Mouse (Mus musculus): ENCODE measurements around the gene Ybx1. TPM values are rescaled to one million over a fixed set of nuclear protein-coding genes. Genes with fewer than 3 reads are reported as not detected.
"Not testable (repeated sequence)": the region's sequence is repeated elsewhere in the genome, so short reads cannot be mapped to it uniquely, and the experiment has no call there.

The Ybx1 gene
- polyA plus RNA-seq, 1 experiment, result 867 TPM

DNA sequence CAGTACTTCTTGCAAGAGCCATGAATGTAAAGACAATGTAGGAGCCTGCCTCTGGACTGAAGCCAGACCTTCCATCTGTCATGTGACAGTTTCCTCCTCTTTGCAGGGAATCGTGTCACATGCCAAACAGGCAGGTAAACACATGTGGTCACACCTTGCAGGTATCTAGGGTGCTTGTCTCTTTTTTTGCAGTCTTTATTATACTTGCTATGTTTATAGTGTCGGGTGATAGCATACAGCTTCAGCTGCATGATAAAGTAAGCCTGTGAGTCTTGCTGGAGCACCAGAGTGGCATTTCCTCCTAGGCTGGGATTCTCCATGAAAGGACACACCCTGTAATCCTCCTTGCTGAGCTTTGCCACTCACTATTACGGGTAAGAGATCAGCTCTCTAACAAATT, 7.4 kb upstream of the Ybx1 start:
- Histone ChIP-seq H3K4me1 (ENCODE audit: control insufficient read depth, insufficient read depth, low read length) (no peaks in the 10 kb centered on the region), H3K27ac (ENCODE audit: insufficient read depth, low read length) (no peak overlapping the region), H3K4me3 (ENCODE audit: insufficient read depth, low read length) (no peak overlapping the region)
- no peak for TF ChIP-seq POLR2A (IDR thresholded peaks at IDR 0.05; ENCODE audit: low read depth, low read length)
- TF ChIP-seq CTCF (IDR thresholded peaks at IDR 0.05; ENCODE audit: borderline replicate concordance, insufficient read depth, low read length), result no peak

DNA sequence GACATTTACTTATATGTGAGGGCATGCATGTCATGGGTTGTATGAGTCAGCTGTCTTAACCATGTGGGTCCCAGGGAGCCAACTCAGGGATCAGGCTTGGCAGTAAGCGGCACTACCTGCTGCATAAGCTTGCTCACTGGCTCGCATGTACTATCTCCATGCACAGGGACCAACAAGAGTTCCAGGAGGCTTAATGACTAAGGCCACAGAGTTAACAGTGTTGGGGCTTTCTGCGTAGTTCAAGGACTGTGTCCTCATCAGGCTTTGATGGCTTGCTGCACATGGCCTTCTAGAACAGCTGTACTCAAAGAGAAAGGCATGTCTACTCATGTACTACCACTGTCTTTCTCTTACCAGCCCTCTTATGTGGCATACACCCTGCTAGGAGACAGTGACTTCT, 6.4 kb upstream of the Ybx1 start:
- Histone ChIP-seq H3K27ac (ENCODE audit: insufficient read depth, low read length) (no peak overlapping the region), H3K4me3 (ENCODE audit: insufficient read depth, low read length) (no peak overlapping the region), H3K4me1 (ENCODE audit: control insufficient read depth, insufficient read depth, low read length) (no peaks in the 10 kb centered on the region)
- TF ChIP-seq POLR2A (IDR thresholded peaks at IDR 0.05; ENCODE audit: low read depth, low read length) (no peak), CTCF (IDR thresholded peaks at IDR 0.05; ENCODE audit: borderline replicate concordance, insufficient read depth, low read length) (no peak)

DNA sequence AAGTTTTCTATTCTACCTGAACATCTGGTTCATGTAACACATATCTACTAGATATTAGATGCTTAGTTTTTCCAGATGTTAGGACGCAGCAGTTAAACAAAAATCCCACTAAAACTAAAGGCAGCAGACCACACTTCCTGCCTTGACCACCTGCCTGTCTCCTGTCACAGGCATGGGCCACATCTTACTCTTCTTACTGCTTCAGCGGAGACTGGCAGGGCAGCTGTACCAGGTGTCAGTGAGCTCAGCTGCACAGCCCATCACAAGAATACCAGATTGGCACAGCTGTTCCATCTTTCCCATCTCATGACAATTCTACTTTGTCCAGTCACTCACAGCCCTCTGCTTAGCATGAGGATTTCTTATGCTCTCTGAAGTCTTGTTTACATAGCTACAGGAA, 3.0 kb upstream of the Ybx1 start:
- no peak for TF ChIP-seq POLR2A (IDR thresholded peaks at IDR 0.05; ENCODE audit: low read depth, low read length)
- no peak for TF ChIP-seq CTCF (IDR thresholded peaks at IDR 0.05; ENCODE audit: borderline replicate concordance, insufficient read depth, low read length)
- H3K4me1 ChIP-seq (ENCODE audit: control insufficient read depth, insufficient read depth, low read length), result peaks cover 3% of the 10 kb centered on the region; the same call in 1 of the 2 replicates
- H3K27ac ChIP-seq (ENCODE audit: insufficient read depth, low read length), result no peak overlapping the region
- H3K4me3 ChIP-seq (ENCODE audit: insufficient read depth, low read length), result no peak overlapping the region

DNA sequence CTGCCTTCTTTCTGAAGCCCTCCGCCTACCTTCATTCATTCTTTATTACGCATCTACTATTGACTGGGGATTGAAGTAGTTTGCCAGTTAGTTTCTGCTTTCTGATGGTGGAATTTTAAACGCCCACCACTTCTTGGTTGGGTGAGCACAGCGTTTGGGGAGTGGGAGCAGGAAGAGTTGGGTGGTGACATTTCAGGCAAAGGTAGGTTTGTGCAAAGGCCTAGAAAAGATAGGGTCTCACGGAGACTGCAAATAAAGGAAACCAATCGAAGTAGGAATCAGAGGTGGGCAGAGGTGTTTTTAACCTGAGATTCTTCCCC, 690 bp upstream of the Ybx1 start:
- H3K4me1 ChIP-seq (ENCODE audit: control insufficient read depth, insufficient read depth, low read length), result peaks cover 3% of the 10 kb centered on the region; the same call in 1 of the 2 replicates
- peak overlapping the region; percentile 90 for H3K27ac ChIP-seq (ENCODE audit: insufficient read depth, low read length)
- no peak for TF ChIP-seq CTCF (IDR thresholded peaks at IDR 0.05; ENCODE audit: borderline replicate concordance, insufficient read depth, low read length)
- TF ChIP-seq POLR2A (IDR thresholded peaks at IDR 0.05; ENCODE audit: low read depth, low read length), result no peak
- H3K4me3 ChIP-seq (ENCODE audit: insufficient read depth, low read length), result peak overlapping the region; percentile 71

GRCm38 (mm10) chr4:119293574-119294258, 688 bp downstream of the Ybx1 start:
- Histone ChIP-seq H3K27ac (ENCODE audit: insufficient read depth, low read length) (peak overlapping the region; percentile 30), H3K4me3 (ENCODE audit: insufficient read depth, low read length) (peak overlapping the region; percentile 96), H3K4me1 (ENCODE audit: control insufficient read depth, insufficient read depth, low read length) (peaks cover 3% of the 10 kb centered on the region; the same call in 1 of the 2 replicates)
- TF ChIP-seq POLR2A (IDR thresholded peaks at IDR 0.05; ENCODE audit: low read depth, low read length) (no peak), CTCF (IDR thresholded peaks at IDR 0.05; ENCODE audit: borderline replicate concordance, insufficient read depth, low read length) (no peak)

GRCm38 (mm10) chr4:119292771-119293573, 1.4 kb downstream of the Ybx1 start:
- TF ChIP-seq POLR2A (IDR thresholded peaks at IDR 0.05; ENCODE audit: low read depth, low read length), result no peak
- TF ChIP-seq CTCF (IDR thresholded peaks at IDR 0.05; ENCODE audit: borderline replicate concordance, insufficient read depth, low read length), result no peak
- H3K27ac ChIP-seq (ENCODE audit: insufficient read depth, low read length), result peak overlapping the region; percentile 30
- peak overlapping the region; percentile 96 for H3K4me3 ChIP-seq (ENCODE audit: insufficient read depth, low read length)

DNA sequence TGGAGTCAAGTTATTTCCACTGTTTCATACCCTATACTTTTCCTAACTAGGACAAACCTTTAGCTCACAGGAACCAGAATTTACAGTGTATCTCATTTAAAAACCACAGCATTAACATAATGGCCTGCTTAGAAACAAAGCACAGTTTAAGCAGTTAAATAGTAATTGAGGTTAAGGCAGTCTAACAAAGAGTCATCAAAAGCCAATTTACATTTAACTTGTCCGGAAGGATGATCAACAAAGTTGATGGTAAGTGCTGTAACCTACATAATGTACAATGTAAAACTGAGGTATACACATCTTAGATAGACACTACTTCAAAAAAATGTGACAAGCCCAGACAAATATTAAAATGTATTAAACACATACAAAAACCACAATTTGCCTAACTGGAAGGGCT, 2.5 kb downstream of the Ybx1 start:
- Histone ChIP-seq H3K4me3 (ENCODE audit: insufficient read depth, low read length) (peak overlapping the region; percentile 96), H3K4me1 (ENCODE audit: control insufficient read depth, insufficient read depth, low read length) (peaks cover 8% of the 10 kb centered on the region; the same call in 1 of the 2 replicates), H3K27ac (ENCODE audit: insufficient read depth, low read length) (no peak overlapping the region)
- TF ChIP-seq POLR2A (IDR thresholded peaks at IDR 0.05; ENCODE audit: low read depth, low read length), result no peak
- no peak for TF ChIP-seq CTCF (IDR thresholded peaks at IDR 0.05; ENCODE audit: borderline replicate concordance, insufficient read depth, low read length)

More at GRCm38 (mm10) chr4:119292771-119293573, 1.4 kb downstream of the Ybx1 start:
- peaks cover 4% of the 10 kb centered on the region; the same call in 1 of the 2 replicates for H3K4me1 ChIP-seq (ENCODE audit: control insufficient read depth, insufficient read depth, low read length)

DNA sequence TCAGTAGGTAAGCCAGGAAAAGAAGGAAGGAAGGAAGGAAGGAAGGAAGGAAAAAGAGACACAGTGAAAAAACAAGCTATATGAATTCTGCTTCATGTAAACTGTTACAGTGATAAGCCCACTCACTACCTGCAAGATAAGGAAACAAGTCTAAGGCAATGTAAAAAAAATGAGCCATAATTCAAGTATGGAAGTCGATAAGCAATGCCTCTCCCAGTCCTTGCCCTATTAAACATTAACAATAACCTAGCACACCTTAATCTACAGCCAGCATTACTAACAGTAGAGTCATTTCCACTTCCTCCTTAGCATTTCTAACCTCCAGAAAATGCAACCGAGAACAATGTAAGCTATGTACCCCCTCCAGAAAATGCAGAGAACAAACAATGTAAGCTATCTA, 9.1 kb downstream of the Ybx1 start:
- no peak overlapping the region for H3K27ac ChIP-seq (ENCODE audit: insufficient read depth, low read length)
- peaks cover 4% of the 10 kb centered on the region; the same call in 1 of the 2 replicates for H3K4me1 ChIP-seq (ENCODE audit: control insufficient read depth, insufficient read depth, low read length)
- no peak overlapping the region for H3K4me3 ChIP-seq (ENCODE audit: insufficient read depth, low read length)
- TF ChIP-seq CTCF (IDR thresholded peaks at IDR 0.05; ENCODE audit: borderline replicate concordance, insufficient read depth, low read length) (no peak), POLR2A (IDR thresholded peaks at IDR 0.05; ENCODE audit: low read depth, low read length) (no peak)

- TF ChIP-seq POLR2A (IDR thresholded peaks at IDR 0.05; ENCODE audit: low read depth, low read length) (no peak), CTCF (IDR thresholded peaks at IDR 0.05; ENCODE audit: borderline replicate concordance, insufficient read depth, low read length) (no peak)
- H3K27ac ChIP-seq (ENCODE audit: insufficient read depth, low read length), result no peak overlapping the region
- peaks cover 4% of the 10 kb centered on the region; the same call in 1 of the 2 replicates for H3K4me1 ChIP-seq (ENCODE audit: control insufficient read depth, insufficient read depth, low read length)
- H3K4me3 ChIP-seq (ENCODE audit: insufficient read depth, low read length), result no peak overlapping the region
Measured at GRCm38 (mm10) chr4:119284861-119285260, 9.5 kb downstream of the Ybx1 start.

- not testable (repeated sequence) for H3K4me1 ChIP-seq (ENCODE audit: control insufficient read depth, insufficient read depth, low read length); H3K4me3 ChIP-seq (ENCODE audit: insufficient read depth, low read length); H3K27ac ChIP-seq (ENCODE audit: insufficient read depth, low read length)
Measured at GRCm38 (mm10) chr4:119278784-119279183, 15.6 kb downstream of the Ybx1 start.

Measured in embryonic fibroblast, embryonic 13.5 days (primary cell).